Mouse (Mus musculus) layer of hippocampus, adult 8-10 months (tissue): ENCODE data around the gene Steap1. TPM values are rescaled to one million over a fixed set of nuclear protein-coding genes. Genes with fewer than 3 reads are reported as not detected.

Source experiments
- DNase-seq, 2 experiments: peaks; one replicate each; pipeline ENCODE4 v3.0.0; 2022; ENCODE audit warnings: low spot score in 2 of 2
- total RNA-seq, 4 experiments: library from RNA; stranded (reverse); gene quantifications; 2 replicates each; pipeline ENCODE4 v1.2.4; 2022

The Steap1 gene
- total RNA-seq, 4 experiments from 2014 or later = 0.58 to 0.73 TPM; not detected in 2

DNA sequence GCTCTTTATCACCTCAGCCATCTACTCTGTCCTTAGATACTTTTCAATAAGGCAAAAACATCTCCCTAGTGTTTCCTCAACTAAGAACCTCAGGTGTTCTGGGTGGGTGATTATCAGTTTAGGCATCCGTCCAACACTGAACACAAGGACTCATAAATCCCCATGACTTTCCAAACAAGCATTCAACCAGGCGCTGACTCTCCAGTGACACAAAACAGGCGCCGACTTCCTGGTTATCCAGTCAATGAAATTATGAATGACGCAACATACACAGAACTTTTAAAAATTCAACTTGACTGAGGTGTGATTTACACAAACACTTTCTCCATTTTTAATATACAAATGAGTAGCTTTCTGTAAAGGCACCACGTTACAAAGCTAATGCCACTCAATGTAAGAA, 60.9 kb downstream of the Steap1 start:
- DNase-seq = no peak

DNA sequence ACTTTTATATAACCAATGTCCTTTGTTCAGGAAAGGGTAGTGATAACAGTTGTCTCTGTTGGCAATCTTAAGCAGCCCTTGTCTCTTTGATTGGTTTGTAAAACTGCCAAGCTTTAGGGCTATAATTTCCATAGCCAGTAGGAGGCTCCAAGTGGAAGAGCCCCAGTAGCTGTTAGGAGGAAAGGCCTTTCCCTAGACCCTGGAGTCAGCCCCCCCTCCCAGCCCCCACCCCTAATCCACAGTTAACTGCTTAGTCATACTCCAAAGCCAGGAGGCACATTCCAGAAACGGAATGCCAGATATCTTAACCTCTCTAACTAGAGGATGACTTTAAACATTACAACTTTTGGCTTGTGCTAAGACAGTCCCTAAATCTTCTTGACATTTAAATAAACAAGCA, 62.2 kb downstream of the Steap1 start:
- DNase-seq = no peak

Other genes with a start within 250 kb of the Steap1 start
- gene Cldn12, start 234.4 kb downstream of the Steap1 start, total RNA-seq = 10 to 100 TPM; 25.1 to 33.0 (median 28.2) TPM
- gene Gtpbp10, start 189.8 kb downstream of the Steap1 start, total RNA-seq = 10 to 100 TPM in 3 of 4 experiments, 1 to 10 TPM in 1; 8.1 to 14.7 (median 11.0) TPM
- not detected for gene Gm8773, start 175.5 kb downstream of the Steap1 start, total RNA-seq
- gene Cfap69, start 85.1 kb downstream of the Steap1 start, total RNA-seq = 10 to 100 TPM; 12.4 to 25.5 (median 17.5) TPM
- 1 to 10 TPM; 5.3 to 5.9 (median 5.5) TPM for gene Steap2, start 54.7 kb downstream of the Steap1 start, total RNA-seq